Mouse (Mus musculus) ES-Bruce4 (cell line): ENCODE results near the gene Lrrc1.

Source experiments
- CTCF ChIP-seq: IDR thresholded peaks from one replicate; pipeline ENCODE4 v1.8.1; 2011; ENCODE audit warnings: low read depth, low read length
- POLR2A ChIP-seq: IDR thresholded peaks from one replicate; pipeline ENCODE4 v1.8.1; 2011; ENCODE audit warnings: low read length; ENCODE audit not compliant: insufficient read depth

DNA sequence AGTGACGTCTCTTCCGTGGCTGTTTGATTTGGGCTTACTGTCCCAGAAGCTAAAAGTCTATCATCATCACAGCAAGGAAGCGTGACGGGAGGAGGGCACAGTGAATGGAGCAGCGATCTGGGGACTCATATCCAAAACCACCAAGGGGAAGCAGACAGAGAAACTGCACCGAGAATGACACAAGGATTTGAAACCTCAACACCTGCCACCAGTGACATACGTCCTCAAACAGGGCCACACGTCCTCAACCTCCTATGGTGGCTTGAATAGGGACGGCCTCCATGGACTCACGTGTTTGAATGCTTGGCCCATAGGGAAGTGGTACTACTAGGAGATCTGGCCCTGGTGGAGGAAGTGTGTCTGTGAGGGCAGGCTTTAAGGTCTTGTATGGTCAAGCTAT, 153.4 kb downstream of the Lrrc1 start:
- TF ChIP-seq POLR2A (no peak), CTCF (no peak)
